Mouse (Mus musculus) neutrophil, adult 83 days (primary cell): ENCODE results near the gene Gsdme. TPM values are rescaled to one million over a fixed set of nuclear protein-coding genes. Genes with fewer than 3 reads are reported as not detected.

Experiments
- total RNA-seq, 2 experiments: library from RNA; stranded (reverse); gene quantifications; one replicate each; pipeline ENCODE4 v1.2.4; 2023

Gene Gsdme
- 10 to 100 TPM; 88.2 to 88.5 TPM for total RNA-seq

GRCm38 (mm10) chr6:50263670-50264069 lies at the start of gene Gsdme:
Gene Gsdme (minus strand): TSS chr6:50263862.

Other genes with a start within 250 kb of the Gsdme start
- 10 to 100 TPM; 23.3 to 29.6 TPM for gene Mpp6, start 153.6 kb downstream of the Gsdme start, total RNA-seq
- gene Osbpl3, start 192.3 kb upstream of the Gsdme start, total RNA-seq: 1 to 10 TPM; 5.8 to 8.1 TPM